Mouse (Mus musculus) layer of hippocampus, adult 11-12 months (tissue): Measurements from ENCODE around the gene Zfp827.
A peak's percentile ranks its signal among the peaks of the same experiment; 100 is the strongest.

Experiments used
- DNase-seq: peaks from one replicate; pipeline ENCODE4 v3.0.0; 2022; ENCODE audit warnings: low spot score

Gene Zfp827

DNA sequence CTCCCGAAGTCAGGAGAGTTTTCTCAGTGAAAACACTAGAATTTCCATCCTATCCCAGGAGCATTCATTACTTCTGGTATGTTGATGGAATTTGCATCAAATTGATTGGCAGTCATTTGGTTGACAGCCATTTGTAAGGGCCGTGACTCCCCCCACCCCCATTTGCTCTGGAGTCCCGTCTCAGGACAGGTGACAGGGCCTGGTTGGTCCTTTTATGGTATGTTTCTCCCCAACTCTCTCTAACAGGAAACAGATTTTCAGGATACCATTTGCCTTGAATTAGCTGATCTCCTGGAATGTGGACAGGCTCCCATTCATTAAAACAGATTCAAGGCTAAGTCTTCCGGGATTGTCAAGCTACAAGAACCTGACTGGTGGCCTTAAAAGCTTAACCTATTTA lies 129.1 kb downstream of the Zfp827 start:
- DNase-seq = no peak

DNA sequence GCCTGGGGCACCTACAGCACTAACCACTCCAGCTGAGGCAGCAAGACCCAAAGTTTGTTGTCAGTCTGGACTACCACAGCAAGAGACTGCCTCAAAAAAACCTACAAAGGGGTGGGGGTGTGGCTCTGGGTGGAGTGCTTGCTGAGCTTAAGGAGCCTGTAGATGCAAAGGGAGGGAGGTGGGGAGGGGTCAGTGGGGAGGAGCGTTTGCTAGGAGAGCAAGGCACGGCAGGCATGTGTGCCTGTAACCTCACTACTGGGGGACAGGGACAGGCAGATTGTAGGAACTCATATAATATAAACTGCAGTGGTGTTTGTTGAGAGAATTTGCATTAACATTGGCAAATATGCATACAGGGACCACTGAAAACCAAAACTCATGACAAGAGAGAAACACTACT lies 130.1 kb downstream of the Zfp827 start:
- DNase-seq = no peak

DNA sequence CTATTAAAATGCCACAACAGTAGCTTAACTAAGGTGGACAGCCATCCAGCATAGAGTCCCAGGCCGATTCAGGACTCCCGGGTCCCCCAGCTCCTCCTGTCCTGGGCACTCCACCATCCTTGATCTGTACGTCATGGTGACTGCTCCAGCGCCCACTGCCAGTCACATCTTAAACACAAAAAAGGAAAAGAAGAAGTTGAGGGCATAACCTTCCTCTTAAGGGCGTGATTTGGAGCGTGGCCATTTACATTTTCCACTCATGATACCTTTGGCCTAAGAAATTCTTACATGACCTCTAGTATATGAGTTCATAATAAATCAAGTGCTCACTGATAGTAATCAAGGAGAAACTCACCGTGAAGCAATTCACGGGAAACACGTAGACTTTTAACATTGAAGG lies 131.2 kb downstream of the Zfp827 start:
- no peak for DNase-seq

DNA sequence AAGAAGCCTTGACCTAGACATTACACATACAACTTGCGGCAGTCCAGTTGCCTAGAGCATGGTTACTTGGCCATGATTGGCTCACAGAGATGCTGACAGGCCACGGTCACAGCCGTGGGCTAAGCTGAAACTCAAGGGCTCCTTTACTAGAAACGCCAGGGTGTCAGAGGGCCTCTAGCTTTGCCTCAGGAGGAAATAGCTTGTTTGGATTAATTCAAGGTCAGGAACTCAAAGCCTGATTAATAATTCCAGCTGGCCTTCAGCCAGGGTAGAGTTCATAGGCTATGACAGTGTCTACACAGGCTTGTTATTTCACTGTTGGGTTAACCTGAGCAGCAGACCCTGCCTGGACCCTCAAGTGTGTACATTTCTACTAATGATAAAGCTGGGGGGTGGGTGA lies 132.1 kb downstream of the Zfp827 start:
- DNase-seq = no peak

DNA sequence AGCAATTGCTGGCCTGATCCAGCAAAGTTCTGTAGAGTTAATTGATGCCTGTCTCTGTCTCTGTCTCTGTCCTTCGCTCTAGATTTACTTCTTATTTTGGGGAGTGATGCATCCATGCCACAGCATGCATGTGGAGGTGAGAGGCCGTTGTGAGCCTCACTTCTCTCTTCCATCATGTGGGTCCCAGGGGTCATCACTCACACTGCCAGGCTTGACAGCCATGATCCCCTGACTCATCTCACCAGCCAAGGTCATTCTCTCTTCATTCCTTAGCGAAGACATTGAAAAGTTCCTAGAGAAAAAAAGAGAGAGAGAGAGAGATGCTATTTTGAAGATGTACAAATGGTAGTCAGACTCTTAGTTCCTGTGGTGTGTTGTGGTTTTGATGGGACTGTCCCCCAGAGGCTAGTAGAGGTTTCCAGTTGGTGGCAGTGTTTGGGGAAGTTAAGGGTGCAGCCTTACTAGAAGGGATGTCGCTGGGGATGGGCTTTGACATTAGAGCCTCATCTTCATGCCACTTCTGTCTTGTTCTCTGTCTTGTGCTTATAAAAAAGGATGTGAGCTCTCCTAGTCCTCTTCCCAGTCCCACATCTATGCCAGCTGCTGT lies 133.0 kb downstream of the Zfp827 start:
- no peak for DNase-seq

DNA sequence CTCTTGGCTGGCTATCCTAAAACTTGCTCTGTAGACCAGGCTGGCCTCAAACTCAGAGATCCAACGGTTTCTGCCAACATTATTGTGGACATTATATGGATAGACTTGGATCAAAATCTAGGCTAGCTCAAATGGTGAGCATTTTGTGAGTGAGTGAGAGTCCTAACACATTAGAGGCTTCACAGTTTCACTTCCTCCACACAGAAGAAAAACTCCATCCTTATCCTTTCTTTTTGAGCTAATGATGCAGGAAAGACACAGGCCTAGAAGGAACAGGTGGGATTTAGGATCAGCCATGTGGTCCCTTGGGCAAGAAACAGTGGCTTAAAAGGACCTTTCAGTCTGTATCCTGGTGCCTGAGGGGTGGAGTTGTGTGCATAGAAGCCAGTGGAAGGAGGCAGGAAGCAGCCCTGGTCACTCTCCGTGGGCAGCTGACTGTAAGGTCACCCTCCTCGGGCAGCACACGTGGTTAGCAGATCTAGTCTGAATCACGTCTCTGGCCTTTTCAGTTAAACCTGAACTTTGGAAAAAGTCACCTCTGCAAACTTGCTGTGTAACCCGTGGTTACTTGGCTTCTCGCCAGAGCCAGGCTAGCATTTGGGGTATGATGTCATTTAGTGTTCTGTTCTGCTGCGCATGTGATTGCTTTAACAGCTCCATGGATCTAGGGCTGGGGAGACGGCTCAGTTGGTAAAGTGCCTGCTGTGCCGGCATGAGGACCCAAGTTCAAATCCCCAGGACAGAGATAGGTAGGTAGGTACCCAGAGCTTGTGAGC lies 134.5 kb downstream of the Zfp827 start:
- peak; percentile 78 for DNase-seq

DNA sequence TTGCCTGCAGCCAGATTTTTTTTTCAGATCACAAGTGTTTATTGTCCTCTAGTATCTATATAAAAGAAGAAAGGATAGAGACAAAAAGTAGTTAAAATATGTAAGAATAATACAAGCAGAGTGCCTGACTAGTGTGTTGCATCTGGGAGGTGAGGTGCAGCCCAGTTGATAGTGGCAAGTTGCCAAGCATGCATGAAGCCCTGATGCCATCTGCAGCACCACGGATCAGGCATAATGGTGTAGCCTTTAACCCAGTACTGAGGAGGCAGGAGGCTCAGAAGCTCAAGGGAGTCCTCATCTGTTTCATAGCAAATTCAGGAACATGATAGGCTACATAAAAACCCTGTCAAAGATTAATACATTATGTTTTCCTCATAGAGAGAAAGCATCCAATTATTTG lies 136.1 kb downstream of the Zfp827 start:
- no peak for DNase-seq

DNA sequence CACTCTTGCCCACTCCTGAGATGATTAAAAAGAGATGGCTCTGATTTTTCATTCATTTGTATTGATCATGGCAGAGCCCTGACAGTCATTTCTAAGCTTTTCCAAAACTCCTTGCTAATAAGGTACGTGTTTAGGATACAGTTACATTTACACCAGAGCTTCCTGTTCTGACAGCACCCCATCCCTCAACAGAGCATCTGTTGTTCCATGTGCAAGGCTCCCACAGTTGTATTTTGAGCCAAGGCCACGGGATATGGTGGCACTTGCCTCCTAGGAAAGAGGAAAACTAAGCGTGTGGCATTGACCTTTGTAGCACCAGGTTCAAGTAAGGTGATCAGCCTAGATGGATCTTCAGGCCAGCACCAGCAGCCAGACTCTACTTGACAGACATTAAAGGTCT lies 137.0 kb downstream of the Zfp827 start:
- DNase-seq = no peak

DNA sequence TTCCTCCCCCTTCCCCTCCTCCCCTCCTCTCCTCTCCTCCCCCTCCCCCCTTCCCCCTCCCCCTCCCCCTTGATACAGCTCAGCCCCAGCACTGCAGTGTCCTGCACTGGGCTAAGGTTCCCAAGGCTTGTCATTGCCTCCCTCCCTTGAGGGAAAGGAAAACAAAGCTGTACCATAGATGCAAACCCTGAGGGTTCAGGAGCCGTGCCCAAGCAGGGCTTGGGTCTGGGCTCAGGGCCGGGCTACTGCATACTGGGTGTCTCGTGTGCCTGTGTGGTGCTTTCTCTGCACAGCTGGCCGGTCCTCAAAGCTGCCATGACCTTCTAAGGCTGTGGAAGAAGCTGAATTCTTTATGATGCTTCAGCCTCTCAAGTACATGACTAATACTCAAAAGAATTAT lies 145.4 kb downstream of the Zfp827 start:
- no peak for DNase-seq

DNA sequence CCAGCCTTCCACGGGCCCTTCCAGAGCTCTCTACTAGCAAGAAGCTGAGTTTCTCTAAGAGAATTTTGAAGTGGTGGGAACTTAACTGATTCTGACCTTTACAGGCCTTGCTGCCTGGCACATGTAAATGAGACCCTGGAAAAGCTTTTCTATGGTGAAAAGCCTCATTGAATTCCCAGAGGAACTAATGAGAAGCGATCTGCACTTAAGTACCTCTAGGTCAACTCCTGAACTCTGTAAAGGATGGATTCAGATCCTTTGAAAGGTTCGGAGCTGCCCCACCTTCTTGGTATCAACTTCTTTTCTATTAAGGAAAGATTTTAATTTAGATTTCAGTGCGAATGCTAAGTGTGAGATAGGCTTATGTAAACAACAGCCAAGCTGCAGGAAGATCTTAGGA lies 147.8 kb downstream of the Zfp827 start:
- no peak for DNase-seq

DNA sequence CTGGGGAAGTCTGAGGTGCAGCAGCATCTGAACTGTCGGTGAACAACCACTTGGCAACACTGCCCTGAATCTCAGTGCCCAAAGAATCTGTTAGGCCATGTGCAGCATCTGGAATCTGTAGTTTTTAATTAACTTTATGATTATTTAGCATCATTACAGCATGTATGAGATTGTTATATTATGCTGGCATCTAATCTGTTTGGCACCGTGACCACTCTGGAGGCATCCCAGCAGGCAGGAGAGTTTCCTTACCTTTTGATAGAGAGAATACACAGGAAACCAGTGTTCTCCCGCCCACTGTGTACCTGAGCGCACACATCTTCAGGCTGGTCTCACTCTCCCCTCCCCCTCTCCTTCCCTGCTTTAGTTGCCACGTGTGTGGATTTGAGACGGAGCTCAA lies 151.4 kb downstream of the Zfp827 start:
- peak; percentile 44 for DNase-seq

DNA sequence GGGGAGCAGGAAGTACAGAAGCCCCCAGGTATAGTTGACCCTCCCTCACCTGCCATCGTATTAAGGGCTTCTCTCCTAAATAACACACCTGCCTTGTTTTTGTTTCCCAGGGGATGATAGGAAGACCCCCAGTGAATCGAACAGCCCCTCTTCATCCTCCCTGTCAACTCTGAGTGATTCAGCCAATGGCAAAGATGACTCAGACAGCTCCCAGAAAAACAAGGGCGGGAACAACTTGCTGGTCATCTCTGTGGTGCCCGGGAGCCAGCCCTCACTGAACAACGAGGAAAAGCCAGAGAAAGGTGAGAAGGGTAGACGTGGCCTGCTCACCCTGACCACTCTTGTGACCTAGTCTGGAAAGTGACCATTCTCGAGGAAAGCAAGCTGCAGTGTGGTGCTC lies 157.3 kb downstream of the Zfp827 start:
- DNase-seq = no peak

DNA sequence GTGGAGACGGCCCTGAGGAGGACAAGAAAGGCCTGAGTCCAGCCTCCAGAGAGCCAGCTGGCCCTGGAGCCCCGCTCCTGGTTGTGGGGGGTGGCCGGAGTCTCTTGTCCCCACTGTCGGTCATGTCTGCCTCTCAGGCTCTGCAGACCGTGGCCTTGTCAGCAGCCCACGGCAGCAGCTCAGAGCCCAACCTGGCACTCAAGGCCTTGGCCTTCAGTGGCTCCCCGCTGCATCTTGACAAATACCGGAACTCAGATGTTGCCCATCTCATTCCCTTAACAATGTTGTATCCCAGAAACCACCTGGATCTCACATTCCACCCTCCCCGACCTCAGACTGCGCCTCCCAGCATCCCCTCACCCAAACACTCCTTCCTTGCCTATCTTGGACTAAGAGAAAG lies 161.8 kb downstream of the Zfp827 start:
- no peak for DNase-seq

DNA sequence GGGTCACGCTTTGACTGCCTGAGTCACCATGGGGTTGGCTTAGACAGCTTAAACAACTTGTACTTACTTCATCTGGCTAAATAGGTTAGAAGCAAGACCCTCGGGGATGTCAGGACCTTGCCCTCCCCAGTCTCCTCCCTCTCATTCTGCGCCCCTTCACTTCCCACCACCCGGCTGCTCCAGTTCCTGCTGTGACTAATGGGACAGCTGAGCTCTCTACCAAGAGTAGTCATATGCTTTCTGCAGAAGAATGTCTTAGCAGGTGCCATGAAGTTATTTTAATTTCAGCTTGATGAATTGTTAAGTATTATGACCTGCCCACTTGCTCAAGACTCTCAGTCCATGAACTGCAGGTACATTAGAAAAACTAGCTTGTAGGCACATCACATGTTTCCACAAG lies 168.2 kb downstream of the Zfp827 start:
- no peak for DNase-seq

DNA sequence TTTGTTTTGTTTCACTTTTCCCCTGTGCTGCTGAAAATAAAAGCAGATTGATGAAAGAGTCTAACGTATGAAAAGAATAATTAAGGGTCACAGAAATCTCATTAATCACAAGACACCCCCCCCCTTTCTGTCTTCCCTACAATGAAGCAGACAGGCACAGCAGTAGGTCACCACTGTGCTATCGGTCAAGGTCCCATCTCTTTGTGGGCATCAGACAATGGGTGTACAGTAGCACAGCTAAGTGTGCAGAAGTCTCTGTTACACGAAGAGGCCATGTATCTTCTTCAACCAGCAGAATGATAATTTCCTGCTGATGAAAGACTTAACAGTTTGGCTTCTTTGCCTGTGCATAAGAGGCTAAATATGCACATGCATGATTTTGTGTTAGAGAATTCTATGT lies 170.4 kb downstream of the Zfp827 start:
- DNase-seq = no peak

DNA sequence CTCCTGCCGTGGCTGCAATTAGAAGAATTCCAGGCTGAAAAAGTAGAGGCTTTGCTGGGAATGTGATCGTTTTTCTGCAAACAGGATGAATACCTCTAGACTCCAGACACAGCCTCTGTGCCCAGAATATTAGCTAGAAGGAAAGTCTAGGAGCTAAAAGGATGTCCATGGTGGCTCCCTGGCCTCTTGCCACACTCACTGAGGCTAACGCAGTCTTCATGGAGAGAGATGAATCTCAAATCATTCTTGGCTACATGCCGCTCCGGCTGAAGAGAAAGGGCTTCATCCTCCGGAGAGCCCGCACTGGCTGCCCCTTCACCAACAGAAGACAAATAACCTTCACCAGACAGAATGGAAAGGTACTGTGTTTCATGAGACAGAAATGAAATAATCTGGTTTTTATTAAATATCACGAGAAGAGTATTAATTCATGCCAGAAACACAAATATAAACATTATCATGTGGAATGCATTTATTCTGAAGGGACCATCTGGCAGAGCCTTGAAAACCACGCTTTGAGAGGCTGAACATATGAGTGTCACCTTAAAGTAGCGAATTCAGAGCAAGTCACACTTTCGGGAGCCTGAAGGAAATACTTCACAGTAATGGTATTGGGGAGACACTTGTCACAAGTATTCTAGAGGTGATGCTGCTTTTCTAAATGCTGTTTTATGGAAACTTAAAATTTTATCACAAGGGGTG lies 173.4 kb downstream of the Zfp827 start:
- no peak for DNase-seq

DNA sequence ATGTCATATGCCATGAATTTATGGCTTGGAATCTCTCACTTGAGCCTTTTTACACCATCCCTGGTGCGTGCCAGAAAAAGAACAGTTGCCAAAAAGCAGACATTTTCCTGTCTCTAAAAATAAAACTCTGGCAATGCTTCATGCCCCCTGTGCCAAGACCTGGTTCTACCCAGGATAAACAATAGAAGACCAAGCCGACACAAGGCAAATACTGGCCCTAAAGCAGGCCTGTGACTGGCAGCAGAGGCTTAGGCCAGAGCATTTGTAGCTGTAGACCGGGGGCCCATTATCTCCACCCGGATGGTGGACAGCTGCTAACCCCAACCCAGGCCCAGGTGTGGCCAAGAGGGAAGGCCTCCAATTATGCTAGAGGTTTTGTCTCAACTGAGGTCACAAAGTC lies 178.7 kb downstream of the Zfp827 start:
- DNase-seq = no peak

DNA sequence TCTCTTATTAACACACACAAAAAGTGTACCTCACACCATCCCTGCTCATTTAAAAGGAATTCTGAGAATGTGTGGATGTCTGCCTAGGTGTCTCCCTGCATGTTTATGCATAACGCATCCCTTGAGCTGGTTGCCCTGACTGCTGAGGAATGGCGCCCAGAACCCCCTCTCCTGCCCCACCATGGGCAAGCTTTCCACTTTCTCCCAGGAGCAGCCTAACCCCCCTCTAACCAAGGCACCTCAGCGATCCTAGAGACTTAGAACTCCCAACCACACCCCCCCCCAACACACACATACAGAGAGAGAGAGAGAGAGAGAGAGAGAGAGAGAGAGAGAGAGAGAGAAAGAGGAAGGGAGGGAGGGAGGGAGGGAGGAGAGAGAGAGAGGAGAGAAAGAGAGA lies 179.9 kb downstream of the Zfp827 start:
- no peak for DNase-seq

DNA sequence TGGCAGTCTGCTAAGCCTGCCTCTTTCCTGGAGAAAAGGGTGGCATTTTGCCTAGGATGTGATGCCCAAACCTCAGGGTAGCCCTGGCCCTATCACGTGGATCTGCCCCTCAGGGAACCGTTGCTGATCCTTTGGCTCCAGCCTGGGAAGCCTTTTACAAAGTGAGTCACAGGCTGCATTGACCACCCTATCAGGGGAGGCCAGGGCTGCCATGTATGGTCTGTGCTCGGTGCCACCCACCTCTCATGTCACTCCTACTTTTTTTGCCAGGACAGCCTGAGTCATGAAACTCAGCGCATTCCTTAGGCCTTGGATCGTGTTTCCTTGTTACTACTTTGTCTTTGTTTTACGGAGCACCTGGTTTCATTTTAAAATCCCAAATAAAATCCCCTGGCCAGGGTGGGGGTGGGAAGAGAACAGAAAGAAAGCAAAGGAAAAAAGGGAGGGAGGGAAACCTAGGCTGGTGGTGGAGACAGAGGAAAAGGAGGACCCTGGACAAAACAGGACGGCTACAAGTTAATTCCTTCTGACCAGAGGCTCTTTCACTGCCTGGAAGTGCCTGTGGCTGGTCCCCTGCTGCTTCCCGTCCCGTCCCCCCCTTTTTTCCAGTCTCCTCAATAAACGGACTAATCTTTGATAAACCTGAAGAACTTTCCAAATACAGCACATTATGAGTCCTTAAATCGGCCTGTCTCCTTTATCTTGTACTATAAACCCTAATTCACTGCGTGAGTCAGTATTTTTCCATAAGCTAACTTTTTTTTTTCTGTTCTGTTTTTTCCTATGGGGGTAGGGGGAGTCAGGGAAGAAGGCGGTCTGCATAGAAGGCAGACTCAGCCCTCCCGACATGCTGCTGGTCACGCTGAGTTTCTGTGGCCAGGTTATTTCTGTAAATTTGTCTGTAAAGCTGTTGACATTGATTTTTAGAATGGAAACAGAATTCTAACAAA lies 180.7 kb downstream of the Zfp827 start:
- DNase-seq = no peak

DNA sequence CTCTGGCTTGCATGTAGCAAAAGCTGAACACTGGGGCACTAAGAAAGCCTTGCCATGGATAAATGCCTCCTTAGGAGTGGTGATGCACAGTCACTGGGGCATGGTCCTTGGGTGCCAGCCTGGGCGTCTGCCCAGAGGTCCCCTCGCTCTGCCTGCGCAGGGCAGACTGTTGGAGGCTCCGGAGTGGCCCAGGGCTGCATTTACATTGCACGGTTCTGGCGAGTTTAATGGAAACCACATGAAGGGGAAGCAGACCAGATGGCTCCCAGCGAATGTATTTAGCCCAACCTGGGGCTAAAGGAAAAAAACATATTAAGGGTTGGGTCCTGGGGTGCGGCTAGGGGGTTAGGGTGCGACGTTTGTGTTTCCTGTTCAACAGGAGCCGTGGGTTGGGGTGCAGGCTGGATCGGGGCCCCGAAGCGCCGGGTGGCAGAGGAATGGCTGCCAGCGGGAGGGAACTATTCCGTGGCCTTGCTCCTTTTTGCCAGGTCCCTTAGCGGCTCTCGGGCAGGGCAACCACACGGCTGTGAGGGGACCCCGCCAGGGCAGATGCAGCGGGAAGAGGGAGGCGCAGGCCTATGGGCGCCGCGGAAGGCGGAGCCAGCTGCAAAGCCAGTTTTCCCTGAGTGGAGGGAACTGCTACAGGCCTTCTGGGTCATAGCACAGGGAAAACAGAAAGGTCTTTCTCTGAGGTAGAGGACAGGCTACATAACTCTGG lies 181.6 kb downstream of the Zfp827 start:
- peak; percentile 17 for DNase-seq

DNA sequence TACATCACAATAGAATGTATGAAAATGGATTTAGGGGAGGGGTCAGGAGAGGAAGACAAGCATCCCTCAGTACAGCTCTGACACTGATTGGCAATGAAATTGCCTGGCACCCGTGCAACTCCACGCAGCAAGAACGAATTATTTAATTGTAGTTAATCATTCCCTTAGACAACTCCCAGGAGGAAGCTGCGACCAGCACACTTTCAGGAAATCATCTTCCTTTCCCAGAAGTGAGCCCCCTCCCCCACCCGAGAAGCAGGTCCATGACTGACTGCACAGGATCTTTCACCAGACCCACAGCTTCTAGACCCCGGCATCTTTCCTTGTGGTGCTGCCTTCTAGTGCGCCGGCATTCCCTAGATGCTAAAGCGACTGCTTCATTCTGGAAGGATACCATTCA lies 183.4 kb downstream of the Zfp827 start:
- no peak for DNase-seq
